Mouse (Mus musculus): ENCODE measurements at regions not wholly inside any gene's neighbourhood (a gene's known extent, or its start where the extent isn't known, plus 50 kb on each side); places are given as distances from the start of the nearest gene placed in this dataset.

DNA sequence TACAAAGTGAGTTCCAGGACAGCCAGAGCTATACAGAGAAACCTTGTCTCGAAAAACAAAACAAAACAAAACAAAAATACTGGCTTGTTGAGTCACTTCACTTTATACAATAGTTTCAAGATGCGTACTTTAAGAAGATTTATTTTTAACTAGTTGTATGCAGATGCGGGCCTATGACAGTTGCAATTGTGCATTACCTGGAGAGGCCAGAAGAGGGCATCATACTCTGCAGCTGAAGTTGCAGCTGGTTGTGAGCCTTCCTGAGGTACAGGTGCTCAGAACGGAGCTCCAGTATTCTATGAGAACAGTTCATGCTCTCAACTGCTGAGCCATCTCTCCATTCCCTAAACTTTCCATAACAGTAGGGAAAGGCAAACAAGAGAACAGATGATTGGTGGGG is 314.2 kb upstream of the 4931429L15Rik start:
- TF ChIP-seq CTCF (IDR thresholded peaks at IDR 0.05; ENCODE audit: control insufficient read depth, insufficient read depth, insufficient read length) (no peak), MYOG (IDR thresholded peaks at IDR 0.05; ENCODE audit: control insufficient read depth, extremely low read depth, insufficient read length) (no peak)
